Mouse (Mus musculus): Measurements from ENCODE around the gene Reep6. TPM values are rescaled to one million over a fixed set of nuclear protein-coding genes. Genes with fewer than 3 reads are reported as not detected.
"Not testable (repeated sequence)": the region's sequence is repeated elsewhere in the genome, so short reads cannot be mapped to it uniquely, and the experiment has no call there.

Gene Reep6
- polyA plus RNA-seq, 1 experiment from 2014 or later: 132 TPM

- Histone ChIP-seq H3K27me3 (replicated peaks) (peaks cover 43% of the 10 kb centered on the region), H3K4me2 (replicated peaks) (peak overlapping the region; percentile 33; the same call in 1 of the 2 replicates), H3K36me3 (no peaks in the 10 kb centered on the region), H3K4me3 (replicated peaks) (no peak overlapping the region), H3K4me1 (replicated peaks) (peaks cover 39% of the 10 kb centered on the region), H3K27ac (no peak overlapping the region), H3K9me3 (no peaks in the 10 kb centered on the region), H3K9ac (no peak overlapping the region)
- 22% methylated on average over 19 of the region's 19 CpGs for WGBS
- 0 out of 2 replicates have a peak, but pooled peaks have one; percentile 15 for ATAC-seq
These were observed 10.4 kb downstream of the Reep6 start for GRCm38 (mm10) chr10:80339941-80340750.

GRCm38 (mm10) chr10:80341026-80341425 lies 11.3 kb downstream of the Reep6 start:
- WGBS: 33% methylated on average over 21 of the region's 21 CpGs
- Histone ChIP-seq H3K4me1 (replicated peaks) (peaks cover 44% of the 10 kb centered on the region), H3K9ac (no peak overlapping the region), H3K4me3 (replicated peaks) (no peak overlapping the region), H3K4me2 (replicated peaks) (no peak overlapping the region), H3K27me3 (replicated peaks) (peaks cover 49% of the 10 kb centered on the region), H3K27ac (no peak overlapping the region), H3K36me3 (no peaks in the 10 kb centered on the region), H3K9me3 (no peaks in the 10 kb centered on the region)
- no peak for ATAC-seq

GRCm38 (mm10) chr10:80341491-80342304 lies 11.9 kb downstream of the Reep6 start:
- Histone ChIP-seq H3K4me1 (replicated peaks) (peaks cover 44% of the 10 kb centered on the region), H3K4me3 (replicated peaks) (peak overlapping the region; percentile 32), H3K9ac (peak overlapping the region; percentile 2; the same call in 1 of the 2 replicates), H3K27me3 (replicated peaks) (peaks cover 49% of the 10 kb centered on the region), H3K27ac (no peak overlapping the region), H3K9me3 (no peaks in the 10 kb centered on the region), H3K36me3 (no peaks in the 10 kb centered on the region), H3K4me2 (replicated peaks) (peak overlapping the region; percentile 67)
- ATAC-seq: no peak
- 6% methylated on average over 47 of the region's 47 CpGs for WGBS

- WGBS: 2% methylated on average over 26 of the region's 26 CpGs
- H3K27ac ChIP-seq: no peak overlapping the region
- H3K36me3 ChIP-seq: no peaks in the 10 kb centered on the region
- ATAC-seq: no peak; the same call in 1 of the 2 replicates
- H3K9me3 ChIP-seq: no peaks in the 10 kb centered on the region
- H3K4me2 ChIP-seq (replicated peaks): peak overlapping the region; percentile 67
- peak overlapping the region; percentile 32 for H3K4me3 ChIP-seq (replicated peaks)
- H3K27me3 ChIP-seq (replicated peaks): peaks cover 51% of the 10 kb centered on the region
- peak overlapping the region; percentile 2; the same call in 1 of the 2 replicates for H3K9ac ChIP-seq
- peaks cover 46% of the 10 kb centered on the region for H3K4me1 ChIP-seq (replicated peaks)
These were observed 12.6 kb downstream of the Reep6 start for GRCm38 (mm10) chr10:80342305-80342748.

- H3K4me3 ChIP-seq (replicated peaks): peak overlapping the region; percentile 32
- H3K36me3 ChIP-seq: no peaks in the 10 kb centered on the region
- peak overlapping the region; percentile 28; the same call in 1 of the 2 replicates for H3K9ac ChIP-seq
- WGBS: 1% methylated on average over 30 of the region's 33 CpGs
- H3K4me1 ChIP-seq (replicated peaks): peaks cover 52% of the 10 kb centered on the region
- no peaks in the 10 kb centered on the region for H3K9me3 ChIP-seq
- peak; percentile 60 for ATAC-seq
- peak overlapping the region; percentile 67 for H3K4me2 ChIP-seq (replicated peaks)
- H3K27ac ChIP-seq: no peak overlapping the region
- peaks cover 57% of the 10 kb centered on the region for H3K27me3 ChIP-seq (replicated peaks)
These were observed 13.1 kb downstream of the Reep6 start for GRCm38 (mm10) chr10:80342749-80343424.

- peaks cover 57% of the 10 kb centered on the region for H3K4me1 ChIP-seq (replicated peaks)
- peak overlapping the region; percentile 32 for H3K4me3 ChIP-seq (replicated peaks)
- peak overlapping the region; percentile 36; the same call in 1 of the 2 replicates for H3K27ac ChIP-seq
- no peak overlapping the region for H3K9ac ChIP-seq
- no peaks in the 10 kb centered on the region for H3K9me3 ChIP-seq
- 0 out of 2 replicates have a peak, but pooled peaks have one; percentile 1 for ATAC-seq
- peaks cover 62% of the 10 kb centered on the region for H3K27me3 ChIP-seq (replicated peaks)
- H3K4me2 ChIP-seq (replicated peaks): peak overlapping the region; percentile 67
- H3K36me3 ChIP-seq: no peaks in the 10 kb centered on the region
- WGBS: 35% methylated on average over 13 of the region's 13 CpGs
These were observed 13.7 kb downstream of the Reep6 start for GRCm38 (mm10) chr10:80343425-80343895.

- no peak overlapping the region for H3K9ac ChIP-seq
- ATAC-seq: peak; percentile 14; the same call in 1 of the 2 replicates
- H3K9me3 ChIP-seq: no peaks in the 10 kb centered on the region
- no peak overlapping the region for H3K4me3 ChIP-seq (replicated peaks)
- peak overlapping the region; percentile 61 for H3K27ac ChIP-seq
- H3K4me1 ChIP-seq (replicated peaks): peaks cover 65% of the 10 kb centered on the region
- WGBS: 31% methylated on average over 9 of the region's 9 CpGs
- peak overlapping the region; percentile 67 for H3K4me2 ChIP-seq (replicated peaks)
- H3K27me3 ChIP-seq (replicated peaks): peaks cover 70% of the 10 kb centered on the region
- H3K36me3 ChIP-seq: no peaks in the 10 kb centered on the region
These were observed 14.4 kb downstream of the Reep6 start for GRCm38 (mm10) chr10:80344131-80344661.

- no peaks in the 10 kb centered on the region for H3K9me3 ChIP-seq
- H3K9ac ChIP-seq: peak overlapping the region; percentile 17; the same call in 1 of the 2 replicates
- peaks cover 78% of the 10 kb centered on the region for H3K27me3 ChIP-seq (replicated peaks)
- H3K27ac ChIP-seq: 0 out of 2 replicates have a peak overlapping the region, but pooled peaks have one; percentile 61
- peak; percentile 18; the same call in 1 of the 2 replicates for ATAC-seq
- no peaks in the 10 kb centered on the region for H3K36me3 ChIP-seq
- peak overlapping the region; percentile 21 for H3K4me3 ChIP-seq (replicated peaks)
- peak overlapping the region; percentile 67 for H3K4me2 ChIP-seq (replicated peaks)
- H3K4me1 ChIP-seq (replicated peaks): peaks cover 66% of the 10 kb centered on the region
- WGBS: 3% methylated on average over 16 of the region's 16 CpGs
These were observed 15.4 kb downstream of the Reep6 start for GRCm38 (mm10) chr10:80345122-80345521.

GRCm38 (mm10) chr10:80345929-80346328 lies 16.2 kb downstream of the Reep6 start:
- H3K4me2 ChIP-seq (replicated peaks); H3K9ac ChIP-seq; H3K9me3 ChIP-seq; ATAC-seq; H3K4me3 ChIP-seq (replicated peaks); H3K36me3 ChIP-seq; H3K27ac ChIP-seq: not testable (repeated sequence)
- Histone ChIP-seq H3K4me1 (replicated peaks) (peaks cover 70% of the 10 kb centered on the region), H3K27me3 (replicated peaks) (peaks cover 75% of the 10 kb centered on the region)
- 84% methylated on average over 6 of the region's 6 CpGs for WGBS

GRCm38 (mm10) chr10:80347514-80347967 lies 17.8 kb downstream of the Reep6 start:
- WGBS: 16% methylated on average over 17 of the region's 17 CpGs
- Histone ChIP-seq H3K4me1 (replicated peaks) (peaks cover 54% of the 10 kb centered on the region), H3K27ac (0 out of 2 replicates have a peak overlapping the region, but pooled peaks have one; percentile 2), H3K36me3 (no peaks in the 10 kb centered on the region), H3K4me2 (replicated peaks) (peak overlapping the region; percentile 77), H3K4me3 (replicated peaks) (peak overlapping the region; percentile 44), H3K9me3 (no peaks in the 10 kb centered on the region), H3K9ac (peak overlapping the region; percentile 56), H3K27me3 (replicated peaks) (peaks cover 69% of the 10 kb centered on the region)
- no peak for ATAC-seq

- peak; percentile 52 for ATAC-seq
- 2% methylated on average over 42 of the region's 42 CpGs for WGBS
- no peaks in the 10 kb centered on the region for H3K9me3 ChIP-seq
These were observed 18.6 kb downstream of the Reep6 start, which contains the start of gene Adamtsl5 for GRCm38 (mm10) chr10:80348244-80348781. TSS of gene Adamtsl5 (minus strand) at chr10:80348412.

More at GRCm38 (mm10) chr10:80348244-80348781, 18.6 kb downstream of the Reep6 start, which contains the start of gene Adamtsl5:
- H3K4me2 ChIP-seq (replicated peaks): peak within 1 kb of the TSS; percentile 77
- peak within 1 kb of the TSS; percentile 44 for H3K4me3 ChIP-seq (replicated peaks)
- peaks cover 47% of the 10 kb centered on the region for H3K4me1 ChIP-seq (replicated peaks)
- peak within 1 kb of the TSS; percentile 56 for H3K9ac ChIP-seq
- H3K27ac ChIP-seq: 0 out of 2 replicates have a peak within 1 kb of the TSS, but pooled peaks have one; percentile 2
- peaks cover 66% of the 10 kb centered on the region for H3K27me3 ChIP-seq (replicated peaks)
- no peaks in the 10 kb centered on the region for H3K36me3 ChIP-seq
